Mouse (Mus musculus) urinary bladder, postnatal 36 days (tissue): Measurements from ENCODE around the gene Nme6.
A peak's percentile ranks its signal among the peaks of the same experiment; 100 is the strongest.
"Not testable (repeated sequence)": the region's sequence is repeated elsewhere in the genome, so short reads cannot be mapped to it uniquely, and the experiment has no call there.

Experiments
- DNase-seq, 2 experiments: peaks; one replicate each; pipeline ENCODE4 v3.0.0; 2022; ENCODE audit warnings: low spot score in 2 of 2, mixed read lengths in 1 of 2

Nme6 gene

DNA sequence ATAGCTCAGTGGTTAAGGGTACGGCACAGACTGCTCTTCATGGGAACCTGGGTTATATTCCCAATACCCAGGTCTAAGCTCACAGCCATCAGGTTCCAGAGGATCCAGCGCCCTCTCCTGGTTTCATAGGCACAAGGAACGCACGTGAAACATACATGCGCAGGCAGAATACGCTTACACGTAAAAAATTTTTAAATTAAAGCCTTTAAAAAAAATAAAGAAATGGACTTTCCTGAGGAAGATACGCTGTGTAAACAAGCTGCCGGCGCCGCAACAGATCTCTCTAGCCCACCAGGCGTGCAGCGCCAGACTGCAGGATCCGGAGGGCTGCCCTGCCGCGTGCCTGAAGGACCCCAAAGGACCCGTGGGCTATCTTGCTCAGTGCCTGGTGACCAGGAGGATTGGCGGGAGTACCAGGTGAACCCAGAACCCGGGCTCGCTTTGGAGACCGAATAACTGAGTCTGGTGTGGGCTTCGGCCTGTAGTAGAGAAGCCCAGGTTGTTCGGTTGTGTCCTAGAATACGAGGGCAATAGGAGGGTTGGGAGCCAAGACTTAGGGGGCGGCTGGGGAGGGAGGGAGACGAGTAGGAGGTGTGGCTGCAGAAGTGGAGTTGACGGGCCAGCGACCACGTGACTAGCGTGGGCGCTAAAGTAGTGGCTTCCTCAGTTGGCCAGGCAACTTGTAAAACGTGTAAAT lies at the start of gene Nme6:
Nme6 (plus strand) TSS at position 359 of the 697 bp plus-strand sequence.
- DNase-seq = peak; percentile 74 to 82

DNA sequence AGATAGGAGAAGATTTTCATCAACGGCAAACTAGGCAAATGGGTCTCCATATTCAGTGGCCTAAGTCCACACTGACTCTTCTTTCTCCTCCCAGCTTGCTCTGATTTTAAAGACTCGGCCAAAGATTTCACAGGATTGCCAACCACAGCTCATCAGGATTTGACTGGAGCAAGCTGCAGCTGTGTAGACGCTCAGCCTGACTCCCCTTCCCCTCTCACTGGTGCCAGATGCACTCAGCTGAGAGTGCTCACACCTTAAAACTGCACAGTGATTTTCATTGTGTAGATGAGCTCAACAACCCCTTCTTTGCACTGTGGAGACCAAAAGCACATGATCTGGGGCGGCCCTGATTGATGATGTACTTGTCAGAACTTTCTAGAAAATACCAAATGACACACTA lies 42.0 kb upstream of the Nme6 start, which contains the start of gene Fbxw27:
Fbxw27 (minus strand) TSS at position 101 of the 400 bp plus-strand sequence.
- not testable (repeated sequence) for DNase-seq

DNA sequence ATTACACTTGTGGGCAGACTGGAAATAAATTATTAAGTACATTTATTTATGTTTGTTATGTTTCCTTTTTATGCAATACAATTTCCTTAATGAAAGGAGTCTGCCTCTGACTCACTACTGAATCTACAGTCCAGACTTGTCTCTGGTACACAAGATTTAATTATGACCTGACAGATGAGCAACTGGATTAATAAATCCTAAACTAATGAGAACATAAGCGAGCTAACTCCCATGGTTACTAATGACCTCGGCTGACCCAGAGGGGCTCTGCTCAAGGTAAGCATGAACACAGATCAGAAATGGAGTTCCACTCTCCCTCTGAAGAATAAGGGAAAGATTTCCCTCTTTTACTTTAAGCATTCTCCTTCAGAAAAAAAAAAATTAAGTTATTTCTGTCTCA lies 37.3 kb upstream of the Nme6 start:
- no peak for DNase-seq

DNA sequence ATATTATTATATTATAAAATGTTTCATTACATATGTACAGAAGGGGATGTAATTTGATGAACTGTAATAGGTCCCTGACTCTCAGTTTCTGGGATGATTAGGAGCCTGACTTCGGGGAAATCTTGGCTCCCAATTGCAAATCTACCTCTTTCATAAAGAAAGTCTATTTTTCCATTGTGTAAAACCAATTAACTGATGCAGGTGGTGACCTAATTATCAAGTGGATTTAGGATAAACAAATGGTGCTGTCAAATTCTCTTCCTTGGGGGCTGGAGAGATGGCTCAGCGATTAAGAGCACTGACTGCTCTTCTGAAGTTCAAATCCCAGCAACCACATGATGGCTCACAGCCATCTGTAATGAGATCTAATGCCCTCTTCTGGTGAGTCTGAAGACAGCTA lies 36.7 kb upstream of the Nme6 start:
- no peak for DNase-seq

DNA sequence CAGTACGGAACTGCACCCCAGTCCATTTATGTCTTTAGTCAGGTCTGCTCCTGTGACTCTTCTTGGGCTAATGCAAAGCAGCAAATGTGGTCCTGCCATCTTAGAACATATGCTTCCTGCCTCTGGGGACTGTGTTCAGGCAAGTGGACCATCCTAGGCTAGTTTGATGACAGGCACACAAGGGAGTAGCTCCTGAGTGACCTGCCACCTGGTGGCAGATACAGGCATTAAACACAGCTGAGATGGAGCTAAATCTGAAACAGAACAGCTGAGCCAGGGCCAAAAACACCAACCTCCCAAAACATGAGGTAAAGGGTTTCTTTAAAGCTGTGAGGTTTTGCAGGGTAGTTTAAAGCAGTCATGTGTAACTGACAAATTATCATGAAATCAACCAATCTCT lies 34.5 kb upstream of the Nme6 start:
- DNase-seq = peak in 1 of 2 experiments; percentile 3

DNA sequence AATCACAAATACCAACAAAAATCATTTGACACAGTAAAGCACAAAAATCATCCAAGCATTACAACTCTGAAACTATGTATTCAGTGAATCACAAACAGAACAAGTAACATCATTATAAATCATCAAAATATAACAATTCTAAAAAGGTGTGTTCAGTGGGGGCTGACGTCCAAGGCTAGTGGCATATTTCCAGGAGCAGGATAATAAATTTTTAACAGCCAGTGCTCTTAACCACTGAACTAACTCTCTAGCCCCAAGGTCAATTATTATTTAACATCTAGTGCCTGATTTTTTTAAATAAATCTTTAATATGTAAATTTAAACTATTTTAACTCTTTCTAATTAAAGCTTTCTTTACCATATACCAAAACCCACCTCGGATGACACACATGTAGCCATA lies 27.0 kb upstream of the Nme6 start:
- DNase-seq = not testable (repeated sequence)

DNA sequence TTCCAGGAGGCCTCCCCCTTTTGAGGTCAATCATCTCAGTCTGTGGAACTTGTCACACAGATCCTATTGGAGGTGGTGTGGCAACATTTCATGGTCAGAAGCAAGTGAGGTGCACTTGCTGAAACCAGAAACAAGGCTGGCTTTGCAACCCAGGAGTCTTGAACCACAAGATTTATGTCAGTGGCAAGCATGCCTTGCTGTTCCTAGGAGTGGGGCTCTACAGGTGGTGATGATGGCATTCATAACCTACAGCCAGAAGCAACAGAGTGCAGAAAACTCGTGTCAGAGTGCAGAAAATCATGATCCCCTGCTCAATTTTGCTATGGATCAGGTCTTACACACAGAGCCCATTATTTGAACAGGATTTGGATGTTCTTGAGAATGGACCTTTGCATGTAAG lies 26.3 kb upstream of the Nme6 start:
- no peak for DNase-seq

DNA sequence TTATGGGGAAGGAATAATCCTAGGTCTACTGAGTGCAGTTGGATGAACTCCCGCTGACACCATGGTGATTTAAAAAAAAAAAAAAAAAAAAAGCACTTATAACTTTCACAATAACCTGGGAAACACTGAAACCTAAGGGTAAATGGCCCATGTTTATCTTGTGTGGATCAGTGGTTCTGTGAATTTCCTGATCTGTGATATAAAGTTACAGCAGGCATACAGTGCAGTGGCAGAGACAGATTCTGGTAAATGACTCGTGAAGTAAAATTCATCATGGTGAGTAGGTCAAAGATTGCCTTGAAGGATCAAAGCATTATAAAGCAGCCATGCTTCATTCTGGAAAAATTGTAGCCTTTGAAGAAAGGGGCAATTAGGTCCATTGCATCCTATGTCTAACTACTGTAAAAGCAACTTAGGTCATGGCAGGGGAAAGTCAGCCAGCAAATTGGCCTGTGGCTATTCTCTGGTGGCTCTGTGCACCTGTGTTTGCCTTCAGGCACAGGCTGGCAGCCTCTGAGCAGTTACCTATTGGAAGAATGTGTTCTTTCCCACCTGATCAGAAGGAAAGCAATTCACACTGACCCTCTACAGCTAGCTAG lies 25.8 kb upstream of the Nme6 start:
- no peak for DNase-seq

DNA sequence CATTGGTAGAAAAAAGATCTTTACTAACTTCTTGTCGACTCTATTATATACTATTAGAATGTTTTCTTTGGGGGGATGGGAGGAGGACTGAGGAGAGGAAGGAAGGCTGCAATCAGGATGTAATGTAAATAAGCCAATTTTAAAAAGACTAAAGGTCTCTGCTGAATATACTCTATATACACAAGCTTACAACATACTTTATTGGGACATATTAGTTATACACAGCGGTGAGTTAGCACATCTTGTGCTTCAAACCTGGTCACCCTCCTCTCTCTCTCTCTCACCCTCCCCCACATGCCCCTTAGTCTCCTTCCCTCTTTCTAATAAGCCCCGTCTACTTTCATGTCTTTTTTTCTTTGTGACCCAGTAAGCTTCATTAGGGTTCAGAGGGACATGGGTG lies 24.7 kb upstream of the Nme6 start:
- DNase-seq = no peak

DNA sequence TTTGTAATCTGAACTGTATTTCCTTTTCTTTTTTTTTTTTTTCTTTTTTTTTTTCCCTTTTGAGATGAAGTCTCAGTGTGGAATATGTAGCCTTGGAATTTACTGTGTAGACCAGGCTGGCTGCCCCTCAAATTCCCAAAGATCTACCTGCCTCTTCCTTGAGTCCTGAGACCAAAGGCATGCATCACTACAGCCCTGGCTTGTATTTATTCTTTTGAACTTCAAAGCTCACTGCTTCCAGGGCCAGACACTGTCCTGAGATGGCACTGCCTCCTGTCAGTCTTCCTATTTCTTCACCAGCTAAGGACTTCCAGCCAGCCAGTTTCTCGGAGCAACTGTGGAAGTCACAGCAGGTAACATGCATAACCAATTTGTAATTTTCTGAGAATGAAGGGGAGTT lies 20.6 kb upstream of the Nme6 start, which contains the start of gene Spink8:
Spink8 (plus strand) TSS at position 301 of the 400 bp plus-strand sequence.
- no peak for DNase-seq

DNA sequence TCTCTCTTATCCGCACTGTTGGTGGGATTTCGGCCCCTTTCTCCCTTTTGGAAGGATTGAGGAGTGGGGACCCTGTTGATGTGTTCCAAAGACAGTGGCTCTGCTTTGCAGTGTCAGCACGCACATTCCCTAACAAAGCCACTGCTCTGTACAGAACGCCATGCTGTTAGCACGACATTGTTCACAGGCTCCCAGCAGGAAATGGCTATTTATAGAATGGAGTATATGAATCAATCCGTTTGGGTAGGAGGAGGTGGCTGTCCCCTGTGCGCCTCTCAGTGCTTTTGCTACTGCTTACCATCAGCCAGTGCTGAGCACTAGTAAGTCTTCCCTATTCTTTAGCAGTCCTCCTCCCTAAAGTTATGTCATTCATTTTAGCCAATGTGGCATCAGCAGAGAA lies 19.1 kb upstream of the Nme6 start:
- DNase-seq = no peak

DNA sequence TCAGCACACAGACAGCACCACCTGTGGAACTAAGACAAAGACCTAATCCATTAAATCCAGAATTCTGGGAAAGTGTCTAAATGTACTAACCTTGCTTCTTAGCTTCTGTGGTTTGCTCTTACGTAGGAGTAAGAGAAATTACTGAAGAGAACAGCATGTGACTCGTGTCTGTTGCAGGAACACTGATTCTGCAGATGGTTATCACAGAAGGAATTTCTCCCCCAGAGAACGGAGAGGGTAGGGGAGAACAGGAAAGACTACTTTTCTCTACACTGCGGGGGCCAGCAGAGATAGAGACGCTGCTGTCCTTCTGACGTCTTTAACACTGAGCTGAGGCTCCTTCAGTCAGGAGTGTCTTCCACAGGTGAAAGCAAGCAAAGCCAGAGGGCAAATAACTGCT lies 16.2 kb upstream of the Nme6 start:
- no peak for DNase-seq

DNA sequence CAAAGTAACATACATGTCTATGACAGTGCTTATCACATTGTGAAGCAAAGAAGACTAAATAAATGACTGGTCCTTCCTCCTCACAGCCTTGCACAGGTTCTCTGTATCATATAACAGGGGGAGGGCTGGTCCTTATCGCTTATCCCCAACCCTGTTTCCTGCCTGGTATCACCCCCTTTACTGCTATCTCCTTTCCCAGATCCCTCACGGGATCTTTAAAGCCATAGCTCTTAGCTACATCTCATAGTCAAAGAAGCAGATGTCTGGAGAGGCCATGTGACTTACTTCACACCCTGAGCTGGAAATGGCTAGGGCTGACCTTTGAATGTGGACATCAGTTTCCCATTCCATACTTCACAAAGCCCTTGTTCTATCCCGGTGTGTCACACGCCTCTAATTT lies 6.8 kb upstream of the Nme6 start:
- no peak for DNase-seq

DNA sequence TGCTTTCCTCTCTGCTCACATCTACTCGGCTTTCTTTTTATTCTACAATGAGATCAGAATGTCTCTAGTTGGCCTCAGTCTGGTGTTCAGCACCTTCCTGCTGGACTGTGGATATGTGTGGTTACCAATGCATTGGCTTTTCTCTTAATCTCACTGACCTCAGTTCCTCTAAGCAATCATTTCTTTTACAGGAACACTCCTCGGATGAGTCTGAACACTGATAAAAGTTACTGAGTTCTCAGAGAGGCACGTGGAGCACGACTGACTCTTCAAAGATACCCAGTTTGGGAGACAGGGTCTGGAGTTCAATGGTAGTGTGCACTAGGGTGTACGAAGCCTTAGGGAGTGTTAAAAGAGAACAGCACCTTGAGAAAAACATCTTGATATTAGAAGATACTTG lies 6.4 kb upstream of the Nme6 start:
- no peak for DNase-seq

DNA sequence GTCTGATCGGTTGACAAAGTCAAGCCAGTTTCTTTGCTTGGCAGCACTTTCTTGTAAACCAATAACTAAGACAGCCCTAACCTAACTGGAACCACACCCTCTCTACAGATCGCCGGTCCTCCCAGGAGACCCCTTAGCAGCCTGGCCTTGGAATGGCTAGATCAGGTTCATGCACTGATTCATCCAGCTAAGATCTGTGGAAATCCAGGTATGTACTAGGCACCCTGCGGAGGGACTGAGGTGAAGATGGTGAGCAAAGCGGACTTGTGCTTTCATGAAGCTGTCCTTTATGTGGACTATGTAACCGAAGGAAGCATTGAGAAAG lies 501 bp downstream of the Nme6 start:
- DNase-seq = no peak

DNA sequence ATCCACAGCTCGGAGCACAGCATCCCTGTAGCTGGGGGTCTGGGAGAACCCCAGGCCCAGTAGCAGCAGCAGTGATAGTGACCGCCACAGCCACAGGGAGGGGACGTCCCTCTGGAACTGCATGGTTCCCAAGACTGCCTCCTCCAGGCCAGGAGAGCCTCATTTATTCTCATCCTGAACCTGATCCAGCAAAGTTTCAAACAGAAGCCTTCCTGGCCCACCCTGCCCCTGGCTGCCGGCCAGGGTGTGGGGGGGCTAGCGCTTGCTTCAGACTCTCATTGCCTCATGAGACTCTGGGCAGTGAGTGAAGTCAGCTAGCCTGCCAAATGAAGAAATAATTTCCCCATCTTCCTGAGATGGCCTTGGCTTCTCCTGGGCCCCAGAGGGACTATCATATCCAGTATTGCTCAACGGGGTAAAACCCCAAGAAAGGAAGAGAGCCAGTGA lies 16.8 kb downstream of the Nme6 start, which contains the start of gene Camp:
Camp (minus strand) TSS at position 306 of the 447 bp plus-strand sequence.
- peak in 1 of 2 experiments; percentile 76 for DNase-seq

DNA sequence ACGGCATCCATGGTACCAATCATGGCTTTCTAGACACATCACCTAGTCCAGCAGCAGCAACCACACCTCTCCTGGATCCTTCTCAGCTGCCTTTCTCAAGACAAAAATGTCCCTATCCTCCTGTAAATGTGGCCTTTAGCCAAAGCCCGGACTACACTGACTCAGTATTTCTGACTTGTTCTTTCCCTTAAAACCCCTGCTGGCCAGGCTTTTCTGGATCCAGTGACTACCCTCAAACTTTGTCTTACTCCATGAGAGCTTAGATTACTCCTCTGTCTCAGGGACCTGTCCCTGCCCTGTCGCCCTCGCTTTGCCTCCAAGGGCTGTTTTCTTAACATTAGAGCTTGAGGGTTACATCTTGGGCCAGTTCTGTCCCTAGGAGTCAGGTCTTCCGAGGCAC lies 17.6 kb downstream of the Nme6 start:
- no peak for DNase-seq

DNA sequence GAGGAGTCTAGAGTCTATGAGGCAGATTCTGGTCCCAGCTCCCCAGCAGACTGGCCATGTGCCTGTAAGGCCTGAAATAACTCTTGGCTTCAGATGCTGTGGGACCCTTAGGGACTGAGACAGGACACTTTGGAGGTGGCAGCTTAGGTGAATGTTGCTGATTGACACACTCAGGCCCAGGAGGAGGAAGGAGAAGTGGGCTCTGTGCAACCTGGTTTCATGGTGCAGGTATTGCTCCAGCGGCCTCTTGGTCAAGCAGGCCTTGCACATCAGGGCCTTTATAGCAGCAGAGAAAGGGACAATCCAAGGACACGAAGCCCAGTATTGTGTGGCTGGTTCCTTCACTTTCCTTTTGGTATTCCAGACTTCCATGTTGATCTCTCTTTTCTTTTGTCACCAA lies 21.8 kb downstream of the Nme6 start:
- DNase-seq = no peak

DNA sequence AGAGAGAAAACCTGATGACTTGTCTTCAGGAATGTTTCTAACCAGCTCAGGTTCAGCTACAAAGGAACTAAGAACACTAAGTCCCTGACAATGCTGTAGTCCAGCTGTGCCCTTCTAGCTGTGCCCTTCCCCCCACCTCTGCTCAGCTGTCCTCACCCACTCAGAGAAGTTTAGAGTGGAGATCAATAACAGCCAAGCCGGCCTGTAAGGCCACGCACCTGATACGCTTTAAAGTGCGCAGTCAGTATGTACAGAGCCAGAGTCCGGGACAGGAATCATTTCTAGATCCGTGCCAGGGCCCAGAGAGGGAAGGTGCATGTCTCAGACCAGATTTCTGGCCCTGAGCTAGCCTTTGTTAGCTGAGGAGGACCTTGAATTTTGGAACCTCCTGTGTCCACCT lies 23.4 kb downstream of the Nme6 start:
- DNase-seq = no peak

DNA sequence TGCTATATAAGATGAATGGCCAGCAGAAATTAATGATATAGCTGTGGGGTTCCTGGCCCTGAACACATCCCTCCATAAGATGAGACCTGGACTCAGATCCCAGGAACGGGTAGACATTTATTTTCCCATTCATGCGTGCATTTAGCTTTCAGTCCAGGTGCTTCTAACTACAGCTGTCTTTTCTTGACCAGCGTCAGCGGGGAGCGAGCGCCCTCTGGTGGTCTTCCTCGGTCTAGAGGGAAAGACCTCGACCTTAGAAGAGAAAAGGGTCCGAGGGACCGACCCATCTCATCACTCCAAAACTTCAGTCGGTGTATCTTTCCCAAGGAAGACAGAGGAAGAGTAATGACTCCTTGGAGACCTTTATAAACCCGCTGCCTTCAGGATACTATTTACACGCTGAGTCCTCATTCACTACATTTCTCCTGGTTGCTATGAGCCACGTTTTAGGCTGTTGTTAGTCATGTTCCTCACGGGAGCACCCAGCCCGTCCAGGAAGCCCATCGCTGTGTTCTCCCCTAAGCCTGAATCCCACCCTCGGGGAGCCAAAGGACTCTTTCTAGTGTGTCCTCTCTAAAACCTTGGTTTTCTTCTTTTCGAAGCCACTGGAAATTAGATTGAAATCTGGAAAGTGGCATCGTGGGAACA lies 30.0 kb downstream of the Nme6 start:
- peak; percentile 73 to 78 for DNase-seq

DNA sequence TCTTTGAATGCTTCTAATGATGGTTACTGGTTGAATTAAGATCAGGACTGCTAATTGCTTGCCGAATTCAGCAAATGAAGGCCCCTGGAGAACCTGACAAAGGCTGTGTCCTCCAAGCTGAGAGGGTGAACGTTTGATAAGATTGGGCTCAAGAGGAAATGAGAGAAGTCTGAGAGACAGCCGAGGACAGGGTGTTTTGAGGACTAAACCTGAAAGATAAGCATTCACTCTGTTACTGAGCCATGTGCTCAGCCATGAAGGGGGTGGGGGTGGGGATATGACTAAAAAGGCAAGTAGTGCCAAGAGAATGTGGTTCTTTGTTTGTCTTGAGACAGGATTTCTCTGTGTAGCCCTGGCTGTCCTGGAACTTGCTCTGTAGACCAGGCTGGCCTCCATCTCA lies 30.5 kb downstream of the Nme6 start:
- DNase-seq = no peak

DNA sequence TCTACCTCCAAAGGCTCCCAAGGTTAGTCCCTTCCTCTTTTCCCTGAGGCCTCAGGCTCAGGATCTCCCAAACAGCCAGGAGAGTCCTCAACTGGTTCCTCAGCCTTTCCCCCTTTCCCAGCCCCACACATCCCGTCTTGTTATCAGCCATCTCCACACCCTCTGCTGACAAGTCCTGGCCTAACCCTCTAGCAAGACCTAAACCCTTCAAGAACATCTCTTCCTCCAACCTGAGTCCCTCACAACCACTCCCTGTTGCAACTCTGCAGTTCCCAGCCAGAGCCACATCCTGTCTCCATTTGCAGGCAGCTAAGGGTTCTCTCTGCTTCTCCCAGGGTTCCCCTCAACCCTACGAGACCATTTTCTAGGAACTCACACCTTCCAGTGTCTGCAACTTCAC lies 33.7 kb downstream of the Nme6 start:
- peak in 1 of 2 experiments; percentile 12 for DNase-seq

DNA sequence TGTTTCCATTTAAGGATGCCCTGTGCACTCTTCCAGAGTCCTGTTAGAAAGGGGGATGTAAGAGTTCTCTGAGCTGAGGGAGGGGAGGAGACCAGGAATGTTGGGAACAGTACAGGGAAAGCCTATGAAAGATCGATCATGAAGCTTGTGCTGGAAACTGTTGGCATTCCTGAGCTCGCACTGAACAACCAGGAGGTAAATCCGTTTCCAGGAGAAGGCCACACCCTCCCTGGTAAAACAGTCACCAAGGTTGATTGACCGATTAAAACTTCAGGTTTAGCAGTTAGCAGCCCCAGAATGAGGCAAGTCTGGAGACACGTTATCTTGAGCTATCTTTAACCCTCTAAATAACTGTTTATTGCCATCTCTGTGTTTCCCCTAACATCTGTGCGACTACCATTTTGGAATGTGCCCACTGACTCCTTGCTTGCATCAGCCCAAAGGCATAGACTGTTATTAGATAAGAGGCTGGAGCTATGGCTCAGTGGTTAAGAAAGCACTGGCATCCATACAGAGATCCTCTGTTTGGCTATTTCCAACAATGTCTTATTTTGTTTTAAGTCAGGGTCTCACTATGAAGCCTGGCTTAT lies 38.5 kb downstream of the Nme6 start:
- DNase-seq = no peak
